Mouse (Mus musculus): ENCODE data around the gene Ing4. TPM values are rescaled to one million over a fixed set of nuclear protein-coding genes. Genes with fewer than 3 reads are reported as not detected.

Gene Ing4
- total and polyA plus RNA-seq, 3 experiments = 29.5 to 34.9 TPM; not detected in 1

- peaks cover 3 to 15% of the 10 kb centered on the region in 2 experiments for H3K4me1 ChIP-seq (ENCODE audit: control insufficient read depth in 1 of 2, insufficient read depth in 2 of 2, low read length in 2 of 2)
- no peak overlapping the region for H3K27ac ChIP-seq (ENCODE audit: control insufficient read depth, low read depth, low read length)
- H3K79me2 ChIP-seq (ENCODE audit: control insufficient read depth, insufficient read depth, low read length, poor library complexity) = peaks cover 4% of the 10 kb centered on the region; the same call in 1 of the 2 replicates
- TF ChIP-seq USF1 (IDR thresholded peaks at IDR 0.05; ENCODE audit: low read depth, low read length) (no peak), POLR2AphosphoS2 (IDR thresholded peaks at IDR 0.05; ENCODE audit: low read length) (no peak), GABPA (IDR thresholded peaks at IDR 0.05; ENCODE audit: low read depth, low read length) (no peak), CTCF (IDR thresholded peaks at IDR 0.05 in 2 of 3, conservative IDR thresholded peaks at IDR 0.05 in 1 of 3; ENCODE audit: control insufficient read depth in 1 of 3, insufficient read depth in 1 of 3, low read depth in 2 of 3, low read length in 3 of 3, poor library complexity in 1 of 3, severe bottlenecking in 1 of 3) (no peak), MEF2A (IDR thresholded peaks at IDR 0.05; ENCODE audit: extremely low read depth, insufficient replicate concordance, low read depth, low read length, poor library complexity, severe bottlenecking) (no peak), POLR2AphosphoS5 (IDR thresholded peaks at IDR 0.05; ENCODE audit: borderline replicate concordance, low read depth, low read length) (no peak), TAL1 (IDR thresholded peaks at IDR 0.05; ENCODE audit: low read length) (no peak), ZC3H11A (IDR thresholded peaks at IDR 0.05; ENCODE audit: low read depth, low read length) (no peak), NRF1 (IDR thresholded peaks at IDR 0.05; ENCODE audit: insufficient read depth, low read depth, low read length, poor library complexity, severe bottlenecking) (no peak), ETS1 (IDR thresholded peaks at IDR 0.05; ENCODE audit: low read depth, low read length) (no peak)
- H3K36me3 ChIP-seq (ENCODE audit: control insufficient read depth in 1 of 2, insufficient read depth in 2 of 2, low read length in 2 of 2) = peaks cover 0 to 17% of the 10 kb centered on the region in 2 experiments; a peak in 2 of 4 replicates
- H3K9me3 ChIP-seq (replicated peaks; ENCODE audit: insufficient read depth, low read length) = no peaks in the 10 kb centered on the region
- no peak overlapping the region for H3K9ac ChIP-seq (ENCODE audit: control insufficient read depth, low read depth, low read length, poor library complexity, severe bottlenecking)
- DNase-seq (ENCODE audit: low read depth, low spot score) = no peak
- H3K4me3 ChIP-seq (ENCODE audit: control insufficient read depth in 1 of 2, insufficient read depth in 1 of 2, low read depth in 2 of 2, low read length in 2 of 2) = no peak overlapping the region
- no peaks in the 10 kb centered on the region for H3K27me3 ChIP-seq (ENCODE audit: control insufficient read depth in 1 of 2, insufficient read depth in 2 of 2, low read length in 2 of 2)
Measured at GRCm38 (mm10) chr6:125003706-125004105, 35.9 kb upstream of the Ing4 start.

- TF ChIP-seq KAT2A (conservative IDR thresholded peaks at IDR 0.05; ENCODE audit: low read depth, low read length) (no peak), ZNF384 (IDR thresholded peaks at IDR 0.05; ENCODE audit: low read depth, low read length) (no peak), GABPA (IDR thresholded peaks at IDR 0.05; ENCODE audit: low read depth, low read length) (no peak), ZMIZ1 (IDR thresholded peaks at IDR 0.05; ENCODE audit: low read depth, low read length) (no peak), MAFK (IDR thresholded peaks at IDR 0.05; ENCODE audit: borderline replicate concordance, low read depth, low read length) (no peak), CHD2 (IDR thresholded peaks at IDR 0.05; ENCODE audit: low read length) (no peak), TBP (IDR thresholded peaks at IDR 0.05; ENCODE audit: low read depth, low read length) (no peak), ZKSCAN1 (IDR thresholded peaks at IDR 0.05; ENCODE audit: low read depth, low read length) (no peak), TAL1 (IDR thresholded peaks at IDR 0.05; ENCODE audit: low read length) (no peak), NRF1 (IDR thresholded peaks at IDR 0.05; ENCODE audit: insufficient read depth, low read depth, low read length, poor library complexity, severe bottlenecking) (no peak), MYB (IDR thresholded peaks at IDR 0.05; ENCODE audit: low read depth, low read length) (no peak), SIN3A (IDR thresholded peaks at IDR 0.05; ENCODE audit: low read length) (no peak), POLR2A (IDR thresholded peaks at IDR 0.05; ENCODE audit: control insufficient read depth in 1 of 2, insufficient read depth in 1 of 2, low read depth in 1 of 2, low read length in 2 of 2, poor library complexity in 1 of 2) (no peak), RAD21 (IDR thresholded peaks at IDR 0.05; ENCODE audit: low read depth, low read length) (no peak), MEF2A (IDR thresholded peaks at IDR 0.05; ENCODE audit: extremely low read depth, insufficient replicate concordance, low read depth, low read length, poor library complexity, severe bottlenecking) (no peak)
- Histone ChIP-seq H3K9ac (ENCODE audit: control insufficient read depth, low read depth, low read length, poor library complexity, severe bottlenecking) (no peak overlapping the region), H3K4me3 (ENCODE audit: control insufficient read depth in 1 of 2, insufficient read depth in 1 of 2, low read depth in 2 of 2, low read length in 2 of 2) (no peak overlapping the region), H3K27ac (ENCODE audit: control insufficient read depth, low read depth, low read length) (no peak overlapping the region), H3K79me2 (ENCODE audit: control insufficient read depth, insufficient read depth, low read length, poor library complexity) (peaks cover 14% of the 10 kb centered on the region), H3K4me1 (ENCODE audit: control insufficient read depth in 1 of 2, insufficient read depth in 2 of 2, low read length in 2 of 2) (peaks cover 3 to 15% of the 10 kb centered on the region in 2 experiments), H3K9me3 (replicated peaks; ENCODE audit: insufficient read depth, low read length) (no peaks in the 10 kb centered on the region), H3K36me3 (ENCODE audit: control insufficient read depth in 1 of 2, insufficient read depth in 2 of 2, low read length in 2 of 2) (peaks cover 0 to 19% of the 10 kb centered on the region in 2 experiments; a peak in 2 of 4 replicates), H3K27me3 (ENCODE audit: control insufficient read depth in 1 of 2, insufficient read depth in 2 of 2, low read length in 2 of 2) (no peaks in the 10 kb centered on the region)
- DNase-seq (ENCODE audit: low read depth, low spot score) = no peak
Measured at GRCm38 (mm10) chr6:125005086-125005485, 34.5 kb upstream of the Ing4 start.

All from MEL (cell line).